Mouse (Mus musculus) neural tube, embryonic 13.5 days (tissue): ENCODE measurements at regions not wholly inside any gene's neighbourhood (a gene's known extent, or its start where the extent isn't known, plus 50 kb on each side); places are given as distances from the start of the nearest gene placed in this dataset.
A peak's percentile ranks its signal among the peaks of the same experiment; 100 is the strongest.

ENCODE experiments used
- ATAC-seq: fragments of 200-750 bp; cut with Nextera tagmentation; 2 replicates; pipeline ENCODE4 v1.8.0; 2017; ENCODE audit warnings: low read depth, mild to moderate bottlenecking, moderate TSS enrichment, moderate library complexity
- H3K27ac ChIP-seq: fragments of 300-500 bp; sonication (generic); replicated peaks from 2 replicates; pipeline ENCODE4 v1.5.1; 2015; ENCODE audit warnings: moderate library complexity, mild to moderate bottlenecking, inconsistent platforms
- H3K27me3 ChIP-seq: fragments of 300-500 bp; sonication (generic); 2 replicates; pipeline ENCODE4 v1.6.1; 2015; ENCODE audit warnings: mild to moderate bottlenecking, inconsistent platforms
- H3K36me3 ChIP-seq: fragments of 300-500 bp; sonication (generic); 2 replicates; pipeline ENCODE4 v1.6.1; 2015; ENCODE audit warnings: mild to moderate bottlenecking, inconsistent platforms
- H3K4me1 ChIP-seq: fragments of 300-500 bp; sonication (generic); replicated peaks from 2 replicates; pipeline ENCODE4 v1.6.1; 2015; ENCODE audit warnings: inconsistent platforms
- H3K4me2 ChIP-seq: fragments of 300-500 bp; sonication (generic); 2 replicates; pipeline ENCODE4 v1.6.1; 2015; ENCODE audit warnings: inconsistent platforms, mild to moderate bottlenecking, moderate library complexity
- H3K4me3 ChIP-seq: fragments of 300-500 bp; sonication (generic); 2 replicates; pipeline ENCODE4 v1.5.1; 2015; ENCODE audit warnings: mild to moderate bottlenecking, inconsistent platforms
- H3K9ac ChIP-seq: fragments of 300-500 bp; sonication (generic); 2 replicates; pipeline ENCODE4 v1.6.1; 2015; ENCODE audit warnings: moderate library complexity, mild to moderate bottlenecking, inconsistent platforms
- H3K9me3 ChIP-seq: fragments of 300-500 bp; sonication (generic); 2 replicates; pipeline ENCODE4 v1.6.1; 2016; ENCODE audit warnings: inconsistent platforms
- WGBS: fragments of 180-500 bp; shearing (Covaris S2); methylation state at CpG from one replicate; pipeline ENCODE4 v1.1.7; 2015; 5-methylcytosine and 5-hydroxymethylcytosine counted together

DNA sequence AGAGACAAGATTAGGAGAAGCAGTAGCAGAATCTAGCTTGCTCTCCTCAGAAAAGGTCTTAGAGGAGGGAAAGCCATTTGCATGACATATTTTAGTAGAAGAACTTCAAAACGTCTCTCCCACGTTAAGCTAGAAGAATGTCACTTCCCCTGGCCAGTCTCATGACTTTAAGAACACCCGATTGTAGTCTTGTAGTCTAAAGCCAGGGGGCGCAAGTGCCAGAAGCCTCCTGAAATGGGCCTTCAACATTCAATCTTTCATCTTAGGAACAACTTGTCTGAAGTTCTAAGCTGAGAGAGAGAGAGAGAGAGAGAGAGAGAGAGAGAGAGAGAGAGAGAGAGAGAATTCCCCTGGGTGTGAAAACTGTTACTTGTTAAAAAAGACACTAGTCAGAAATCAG is 581.0 kb downstream of the Tmem182 start:
- Histone ChIP-seq H3K4me1 (peaks cover 23% of the 10 kb centered on the region), H3K27ac (no peak overlapping the region), H3K9me3 (no peaks in the 10 kb centered on the region), H3K4me2 (no peak overlapping the region), H3K9ac (no peak overlapping the region), H3K27me3 (no peaks in the 10 kb centered on the region), H3K4me3 (no peak overlapping the region), H3K36me3 (no peaks in the 10 kb centered on the region)
- WGBS, result 71% methylated on average over 4 of the region's 4 CpGs
- no peak for ATAC-seq

DNA sequence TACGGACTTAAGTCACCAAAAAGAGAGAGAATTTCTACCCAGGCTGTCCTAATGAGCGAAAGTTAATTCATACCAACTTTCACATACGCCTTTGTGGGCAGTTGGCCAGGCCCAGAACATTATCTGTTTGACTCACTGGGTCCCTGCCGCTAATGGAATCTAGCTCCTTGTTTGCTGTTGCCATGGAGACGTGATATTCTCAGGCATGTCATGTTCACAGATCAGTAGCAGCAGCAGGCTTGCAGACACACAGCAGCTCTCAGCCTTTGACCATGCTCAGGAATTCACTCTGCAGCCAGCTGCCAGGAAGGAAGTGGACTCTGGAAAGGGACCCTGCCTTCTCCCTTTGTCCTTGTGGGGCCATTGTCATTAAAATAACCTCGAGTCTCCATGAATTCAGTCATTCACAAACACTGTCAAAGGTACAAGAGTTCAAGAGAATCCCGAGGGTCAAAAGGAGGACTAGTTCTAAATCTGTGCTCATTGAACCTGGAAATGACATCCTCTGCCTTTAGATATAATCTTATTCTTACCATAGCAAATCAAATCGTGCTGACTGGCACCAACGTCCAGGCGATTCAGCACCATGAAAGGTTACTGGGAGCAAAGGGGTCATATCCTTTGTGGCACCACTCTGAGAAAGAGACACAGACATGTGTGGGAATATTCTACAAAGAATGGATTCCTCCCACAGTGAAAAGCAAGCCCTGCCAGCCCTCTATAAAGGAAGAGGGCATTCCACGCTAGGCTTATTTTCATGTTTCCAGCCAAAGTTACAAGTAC is 584.9 kb downstream of the Tmem182 start:
- Histone ChIP-seq H3K4me2 (peak overlapping the region; percentile 8; the same call in 1 of the 2 replicates), H3K4me3 (no peak overlapping the region), H3K36me3 (no peaks in the 10 kb centered on the region)

DNA sequence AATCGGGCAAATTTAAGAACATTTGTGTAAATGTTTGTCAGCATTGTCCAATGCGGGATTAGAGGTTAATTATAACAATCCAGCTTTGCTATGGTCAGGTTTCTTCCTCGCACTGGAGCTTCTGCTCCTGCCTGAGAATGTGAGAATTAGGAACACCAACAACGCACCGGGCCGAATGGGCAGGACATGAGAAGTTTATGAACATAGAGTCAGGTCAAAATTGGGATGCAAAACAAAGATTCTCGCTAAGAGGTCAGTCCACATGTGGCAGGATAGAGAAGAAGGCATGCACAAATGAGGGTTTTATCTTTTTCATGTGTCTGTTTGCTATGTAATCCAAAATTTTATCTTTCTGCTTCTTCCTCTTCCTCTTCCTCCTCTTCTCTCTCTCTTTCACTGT is 585.7 kb downstream of the Tmem182 start:
- Histone ChIP-seq H3K9ac (no peak overlapping the region), H3K27ac (peak overlapping the region; percentile 49; the same call in 1 of the 2 replicates), H3K9me3 (no peaks in the 10 kb centered on the region), H3K4me3 (no peak overlapping the region), H3K4me2 (no peak overlapping the region), H3K27me3 (no peaks in the 10 kb centered on the region), H3K36me3 (no peaks in the 10 kb centered on the region), H3K4me1 (peaks cover 29% of the 10 kb centered on the region)
- ATAC-seq, result no peak
- 37% methylated on average over 7 of the region's 7 CpGs for WGBS

More for the DNA sequence above, 584.9 kb downstream of the Tmem182 start:
- peaks cover 29% of the 10 kb centered on the region for H3K4me1 ChIP-seq
- H3K27ac ChIP-seq, result peak overlapping the region; percentile 49
- no peaks in the 10 kb centered on the region for H3K27me3 ChIP-seq
- ATAC-seq, result peak; percentile 94
- no peaks in the 10 kb centered on the region for H3K9me3 ChIP-seq
- WGBS, result 4% methylated on average over 11 of the region's 11 CpGs
- no peak overlapping the region for H3K9ac ChIP-seq

DNA sequence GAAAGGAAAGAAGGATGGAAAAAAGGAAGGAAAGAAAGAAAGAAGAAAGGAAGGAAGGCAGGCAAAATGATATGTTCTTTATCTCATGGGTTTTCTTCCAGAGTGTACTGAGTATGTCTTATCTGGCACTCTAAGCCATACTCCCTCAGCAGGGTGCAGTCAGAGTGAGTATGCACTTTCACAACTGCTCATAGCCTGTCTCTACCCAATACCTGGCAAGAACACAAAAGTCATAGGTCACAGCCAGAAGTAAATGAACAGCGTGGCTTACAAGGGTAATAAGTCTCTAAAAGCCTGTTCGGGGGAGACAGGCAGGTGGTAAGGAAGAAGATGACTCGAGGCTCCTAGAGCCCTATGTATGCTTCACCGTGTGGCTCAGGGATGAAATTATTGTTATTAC is 587.9 kb downstream of the Tmem182 start:
- H3K9ac ChIP-seq, result no peak overlapping the region
- no peaks in the 10 kb centered on the region for H3K36me3 ChIP-seq
- no peaks in the 10 kb centered on the region for H3K27me3 ChIP-seq
- no peaks in the 10 kb centered on the region; the same call in 1 of the 2 replicates for H3K9me3 ChIP-seq
- H3K4me1 ChIP-seq, result peaks cover 29% of the 10 kb centered on the region
- no peak overlapping the region for H3K27ac ChIP-seq
- WGBS, result 48% methylated on average over 4 of the region's 4 CpGs
- H3K4me2 ChIP-seq, result no peak overlapping the region
- H3K4me3 ChIP-seq, result no peak overlapping the region
- no peak for ATAC-seq

DNA sequence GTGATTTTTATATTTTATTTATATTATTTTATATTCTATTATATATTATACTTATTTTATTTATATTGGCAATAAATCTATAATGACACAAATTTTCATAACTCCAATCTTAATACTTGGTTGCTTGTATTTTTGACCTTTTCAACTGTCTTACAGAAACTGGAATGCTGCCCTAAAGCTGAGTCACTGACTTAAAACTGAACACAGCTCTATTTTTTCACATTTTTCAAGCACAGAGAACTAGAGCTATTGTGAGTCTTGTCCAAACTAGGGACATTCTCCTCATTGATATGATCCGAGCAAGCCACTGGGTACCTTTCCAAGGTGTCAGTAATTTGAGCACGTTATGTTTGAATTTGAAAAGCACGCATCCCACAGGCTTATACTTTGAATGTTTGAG is 589.7 kb downstream of the Tmem182 start:
- H3K9me3 ChIP-seq, result no peaks in the 10 kb centered on the region; the same call in 1 of the 2 replicates
- 83% methylated on average over 3 of the region's 3 CpGs for WGBS
- no peak overlapping the region for H3K4me2 ChIP-seq
- H3K4me3 ChIP-seq, result no peak overlapping the region
- H3K9ac ChIP-seq, result no peak overlapping the region
- no peak for ATAC-seq
- no peaks in the 10 kb centered on the region for H3K27me3 ChIP-seq
- H3K36me3 ChIP-seq, result no peaks in the 10 kb centered on the region
- H3K4me1 ChIP-seq, result peaks cover 19% of the 10 kb centered on the region
- H3K27ac ChIP-seq, result no peak overlapping the region

DNA sequence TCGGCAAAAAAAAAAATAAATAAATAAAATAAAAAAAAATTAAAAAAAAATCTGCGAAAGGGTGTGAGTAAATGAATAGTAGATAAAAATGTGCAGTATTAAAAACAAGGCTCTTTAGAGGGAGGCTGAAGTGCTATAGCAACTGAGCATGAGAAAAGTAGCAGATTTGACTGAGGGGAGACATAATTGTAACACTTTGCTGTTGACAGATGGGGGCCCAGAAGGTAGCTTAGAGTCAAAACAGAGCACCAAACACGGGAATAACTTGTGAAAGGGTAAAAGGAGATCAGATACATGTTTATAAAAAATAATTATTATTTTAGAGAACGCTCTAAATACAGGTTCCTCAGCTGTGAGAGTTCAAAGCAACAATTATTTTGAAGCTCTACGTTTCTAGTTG is 605.1 kb downstream of the Tmem182 start:
- no peak for ATAC-seq
- Histone ChIP-seq H3K27me3 (no peaks in the 10 kb centered on the region), H3K27ac (no peak overlapping the region), H3K4me2 (no peak overlapping the region), H3K4me1 (no peaks in the 10 kb centered on the region), H3K36me3 (no peaks in the 10 kb centered on the region), H3K9me3 (no peaks in the 10 kb centered on the region), H3K4me3 (no peak overlapping the region), H3K9ac (no peak overlapping the region)
- WGBS, result 89% methylated on average over 5 of the region's 5 CpGs

DNA sequence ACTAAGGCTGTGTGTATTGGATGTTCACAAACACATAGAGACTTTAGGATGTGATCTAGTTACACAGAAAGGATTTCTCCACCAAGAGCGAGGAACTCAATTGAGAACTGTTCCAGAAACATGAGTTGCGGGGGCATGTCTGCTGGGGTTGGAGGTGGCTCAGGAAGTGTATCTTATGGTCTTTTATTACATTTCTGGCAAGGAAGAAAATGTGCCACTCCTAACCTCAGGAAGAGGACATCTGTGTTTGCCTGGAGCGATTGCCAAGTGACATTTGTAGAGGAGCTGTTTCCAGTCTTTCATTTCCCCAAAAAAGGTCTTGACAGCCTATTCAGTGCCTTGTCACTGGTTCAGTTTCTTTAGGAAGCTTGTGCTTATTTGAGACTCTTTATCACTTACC is 606.2 kb downstream of the Tmem182 start:
- no peaks in the 10 kb centered on the region for H3K27me3 ChIP-seq
- no peak overlapping the region for H3K27ac ChIP-seq
- no peaks in the 10 kb centered on the region for H3K9me3 ChIP-seq
- 91% methylated on average over 3 of the region's 3 CpGs for WGBS
- no peaks in the 10 kb centered on the region for H3K36me3 ChIP-seq
- no peak overlapping the region for H3K4me3 ChIP-seq
- H3K4me2 ChIP-seq, result no peak overlapping the region
- H3K9ac ChIP-seq, result no peak overlapping the region
- no peak for ATAC-seq
- no peaks in the 10 kb centered on the region for H3K4me1 ChIP-seq

DNA sequence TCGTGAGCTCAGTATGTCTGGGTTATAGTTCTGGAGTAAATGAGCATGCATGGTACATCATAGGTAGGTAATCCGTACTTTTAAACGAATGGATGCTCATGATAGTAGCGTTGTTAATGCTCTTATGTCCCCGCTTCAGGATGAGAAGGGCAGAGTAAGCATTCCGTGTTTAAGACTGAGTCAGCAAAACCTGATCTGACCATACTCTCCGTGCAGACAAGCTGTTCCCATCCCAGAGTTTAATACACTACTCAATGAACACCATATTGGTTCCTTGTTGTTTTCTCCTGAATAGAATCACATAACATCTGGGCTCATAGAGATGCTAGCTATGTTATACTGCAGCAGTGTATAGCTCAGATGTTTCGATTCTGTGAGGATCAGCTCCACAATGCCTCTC is 606.7 kb downstream of the Tmem182 start:
- Histone ChIP-seq H3K4me3 (no peak overlapping the region), H3K27me3 (no peaks in the 10 kb centered on the region), H3K27ac (no peak overlapping the region), H3K9ac (no peak overlapping the region), H3K4me1 (no peaks in the 10 kb centered on the region), H3K4me2 (no peak overlapping the region), H3K9me3 (no peaks in the 10 kb centered on the region), H3K36me3 (no peaks in the 10 kb centered on the region)
- WGBS, result 93% methylated on average over 8 of the region's 8 CpGs
- ATAC-seq, result no peak

DNA sequence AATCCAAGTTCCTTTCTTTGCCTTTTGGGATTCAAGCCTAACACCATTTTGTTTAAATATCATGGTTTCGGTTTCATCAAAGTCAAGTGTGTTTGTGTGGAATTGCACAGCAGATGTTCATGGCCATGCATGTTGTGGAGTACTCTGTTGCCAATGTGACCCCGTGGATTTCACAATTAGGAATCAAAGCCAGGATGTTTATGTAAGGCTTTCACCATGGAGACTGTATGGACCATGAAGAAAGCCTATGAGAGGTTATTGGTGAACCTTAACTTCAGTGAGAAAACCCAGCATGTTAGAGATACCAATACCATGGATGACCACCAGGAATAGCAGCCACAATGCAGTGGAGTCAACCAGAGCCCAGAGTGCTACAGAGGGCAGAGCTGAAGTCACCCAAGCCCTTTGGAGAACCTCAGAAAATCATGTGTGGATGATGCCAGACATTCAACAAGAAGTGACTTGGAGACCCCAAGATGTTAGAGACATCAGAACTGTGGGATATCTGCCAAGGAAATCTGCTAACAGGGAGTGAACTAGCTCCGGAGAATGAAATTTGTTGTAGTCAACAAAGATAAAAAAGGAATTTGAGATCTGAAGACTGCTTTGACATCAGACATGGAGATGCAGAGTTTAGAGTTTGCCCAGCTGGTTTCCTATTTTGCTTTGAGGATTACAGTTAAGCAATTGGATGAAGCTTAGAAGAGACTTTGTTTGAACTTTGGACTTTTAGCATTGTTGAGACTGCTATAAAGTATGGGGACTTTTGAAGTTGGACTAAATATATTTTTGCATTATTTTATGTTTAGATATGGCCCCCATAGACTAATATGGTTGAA is 615.3 kb downstream of the Tmem182 start:
- no peak overlapping the region for H3K9ac ChIP-seq
- H3K4me2 ChIP-seq, result no peak overlapping the region
- no peak for ATAC-seq
- H3K4me3 ChIP-seq, result no peak overlapping the region
- no peaks in the 10 kb centered on the region for H3K4me1 ChIP-seq
- H3K27me3 ChIP-seq, result no peaks in the 10 kb centered on the region
- H3K9me3 ChIP-seq, result no peaks in the 10 kb centered on the region
- 83% methylated on average over 3 of the region's 3 CpGs for WGBS
- no peaks in the 10 kb centered on the region for H3K36me3 ChIP-seq
- no peak overlapping the region for H3K27ac ChIP-seq

DNA sequence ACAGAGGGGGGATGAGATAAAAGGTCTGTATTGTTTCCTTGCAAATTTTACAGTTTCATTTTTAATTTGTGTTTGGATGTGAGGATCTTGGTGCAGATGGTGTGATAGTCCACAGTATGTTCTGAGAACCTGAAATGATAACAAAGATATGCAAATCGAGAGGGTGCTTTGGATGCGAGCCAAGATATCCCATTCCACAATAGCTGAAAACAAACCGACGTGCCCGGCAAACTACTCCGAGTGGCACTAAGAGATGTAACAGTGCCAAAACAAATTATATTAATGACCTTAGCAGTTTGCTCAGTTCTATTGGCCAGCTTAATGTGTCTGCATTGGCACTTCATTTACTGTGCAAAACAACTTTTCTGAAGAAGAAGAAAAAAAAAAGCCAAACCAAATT is 622.5 kb downstream of the Tmem182 start:
- ATAC-seq, result 0 out of 2 replicates have a peak, but pooled peaks have one; percentile 61
- Histone ChIP-seq H3K27me3 (no peaks in the 10 kb centered on the region), H3K4me3 (no peak overlapping the region), H3K4me1 (peaks cover 9% of the 10 kb centered on the region; the same call in 1 of the 2 replicates), H3K27ac (no peak overlapping the region), H3K36me3 (no peaks in the 10 kb centered on the region), H3K9me3 (no peaks in the 10 kb centered on the region), H3K4me2 (no peak overlapping the region), H3K9ac (no peak overlapping the region)
- 18% methylated on average over 6 of the region's 6 CpGs for WGBS

DNA sequence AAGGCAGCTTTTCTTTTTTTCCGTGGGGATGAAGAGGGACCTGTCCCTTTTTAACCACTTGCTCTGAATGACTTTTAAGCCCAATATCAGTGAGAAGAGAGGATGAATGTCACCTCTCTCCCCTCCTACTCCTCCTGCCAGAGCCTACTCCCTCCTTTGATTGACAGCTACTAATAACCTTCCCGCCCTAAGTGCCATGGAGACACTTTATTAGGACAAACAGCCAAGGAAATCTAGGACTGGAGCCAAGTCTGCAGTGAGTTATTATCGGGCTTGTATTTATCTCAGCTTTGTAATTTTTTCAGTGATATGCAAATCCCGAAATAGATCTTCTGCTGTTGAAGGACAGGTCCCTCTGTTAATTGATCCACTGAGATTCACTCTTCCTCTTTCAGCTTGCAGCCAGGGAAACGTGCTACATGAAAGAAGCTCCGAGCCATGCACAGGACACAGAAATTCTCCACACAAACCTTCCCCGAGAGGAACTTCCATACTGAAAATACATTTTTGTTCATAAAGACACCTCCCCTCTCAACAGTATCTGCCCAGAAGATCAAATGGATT is 625.8 kb downstream of the Tmem182 start:
- Histone ChIP-seq H3K4me2 (no peak overlapping the region), H3K4me1 (peaks cover 9% of the 10 kb centered on the region; the same call in 1 of the 2 replicates), H3K36me3 (no peaks in the 10 kb centered on the region), H3K9me3 (no peaks in the 10 kb centered on the region), H3K27ac (no peak overlapping the region), H3K4me3 (no peak overlapping the region), H3K27me3 (no peaks in the 10 kb centered on the region), H3K9ac (no peak overlapping the region)
- WGBS, result 33% methylated on average over 7 of the region's 7 CpGs
- ATAC-seq, result peak; percentile 59

DNA sequence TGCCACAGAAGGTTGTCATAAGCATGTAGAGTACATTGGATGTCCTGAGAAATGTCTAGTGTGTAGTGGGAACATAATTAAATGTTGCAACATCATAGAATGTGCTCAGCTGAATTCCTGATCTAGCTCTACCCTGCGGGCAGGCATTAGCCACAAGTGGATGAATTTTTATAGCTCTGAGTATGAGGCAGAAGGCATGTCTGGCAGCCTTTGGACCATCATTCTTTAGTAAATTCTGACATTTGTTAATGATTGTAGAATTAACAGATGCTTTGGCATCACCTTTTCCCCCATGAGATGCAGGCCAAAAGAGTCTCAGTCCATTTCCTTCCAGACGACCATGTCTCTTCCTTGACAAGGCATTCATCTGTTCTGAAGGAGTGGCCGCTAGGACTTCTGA is 630.0 kb downstream of the Tmem182 start:
- Histone ChIP-seq H3K9ac (no peak overlapping the region), H3K4me3 (no peak overlapping the region), H3K27ac (no peak overlapping the region), H3K27me3 (no peaks in the 10 kb centered on the region), H3K4me2 (no peak overlapping the region), H3K4me1 (peaks cover 5% of the 10 kb centered on the region; the same call in 1 of the 2 replicates), H3K36me3 (no peaks in the 10 kb centered on the region), H3K9me3 (no peaks in the 10 kb centered on the region)
- no peak for ATAC-seq
- 79% methylated on average over 3 of the region's 3 CpGs for WGBS
